Mouse (Mus musculus) yolk sac, embryonic 10.5 days (tissue): ENCODE results near the gene Slfn4.
"Not testable (repeated sequence)": the region's sequence is repeated elsewhere in the genome, so short reads cannot be mapped to it uniquely, and the experiment has no call there.

Experiments
- DNase-seq: peaks from one replicate; pipeline ENCODE4 v3.0.0-alpha.2; 2017; ENCODE audit warnings: low spot score

Slfn4 gene

DNA sequence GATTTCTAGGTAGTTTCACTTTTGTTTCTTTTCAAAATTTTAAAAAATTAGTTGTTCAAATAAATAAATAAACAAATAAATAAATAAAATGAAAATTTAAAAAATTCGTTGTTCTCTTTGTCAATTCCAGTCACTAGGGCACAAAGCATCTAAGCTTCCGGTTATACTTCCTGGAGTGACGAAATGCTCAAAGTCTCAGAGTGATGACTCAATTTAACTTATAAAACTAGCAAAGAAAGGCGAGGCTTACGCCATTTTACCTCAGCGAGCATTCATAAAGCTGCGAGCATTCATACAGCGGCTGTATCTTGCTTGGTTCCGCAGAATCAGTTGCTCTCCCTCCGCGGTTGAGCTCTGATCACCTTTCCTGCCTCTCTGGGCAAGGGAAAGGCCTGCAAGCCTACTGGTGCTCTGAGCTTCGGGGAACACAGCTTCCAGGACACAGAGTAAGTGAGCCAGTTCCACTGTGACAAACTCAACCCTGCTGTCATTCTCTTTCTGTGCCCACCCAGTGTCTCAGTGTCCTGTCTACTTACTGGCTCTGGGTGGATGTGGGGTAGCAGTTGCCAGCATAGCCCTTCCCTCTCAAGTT is at the start of gene Slfn4:
Gene Slfn4 (plus strand): TSS at position 239 of the 592 bp plus-strand sequence.
- no peak for DNase-seq

DNA sequence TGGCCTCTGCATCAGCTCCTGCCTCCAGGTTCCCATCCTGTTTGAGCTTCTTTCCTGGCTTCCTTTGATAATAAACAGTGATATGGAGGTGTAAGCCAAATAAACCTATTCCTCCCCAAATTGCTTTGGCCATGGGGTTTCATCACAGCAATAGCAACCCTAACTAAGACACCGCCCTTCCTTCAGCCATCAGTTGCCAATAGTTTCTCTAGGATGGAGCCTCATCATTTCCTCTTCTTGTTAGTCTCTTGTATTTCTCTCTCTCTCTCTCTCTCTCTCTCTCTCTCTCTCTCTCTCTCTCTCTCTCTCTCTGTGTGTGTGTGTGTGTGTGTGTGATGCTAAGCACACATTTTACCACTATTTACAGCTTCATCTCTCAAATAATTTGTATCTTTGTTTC is 49.4 kb upstream of the Slfn4 start:
- DNase-seq, result not testable (repeated sequence)

DNA sequence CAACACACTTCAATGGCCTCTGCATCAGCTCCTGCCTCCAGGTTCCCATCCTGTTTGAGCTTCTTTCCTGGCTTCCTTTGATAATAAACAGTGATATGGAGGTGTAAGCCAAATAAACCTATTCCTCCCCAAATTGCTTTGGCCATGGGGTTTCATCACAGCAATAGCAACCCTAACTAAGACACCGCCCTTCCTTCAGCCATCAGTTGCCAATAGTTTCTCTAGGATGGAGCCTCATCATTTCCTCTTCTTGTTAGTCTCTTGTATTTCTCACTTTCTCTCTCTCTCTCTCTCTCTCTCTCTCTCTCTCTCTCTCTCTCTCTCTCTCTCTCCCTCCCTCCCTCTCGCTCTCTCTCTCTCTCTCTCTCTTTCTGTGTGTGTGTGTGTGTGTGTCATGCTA is 37.7 kb upstream of the Slfn4 start:
- not testable (repeated sequence) for DNase-seq

DNA sequence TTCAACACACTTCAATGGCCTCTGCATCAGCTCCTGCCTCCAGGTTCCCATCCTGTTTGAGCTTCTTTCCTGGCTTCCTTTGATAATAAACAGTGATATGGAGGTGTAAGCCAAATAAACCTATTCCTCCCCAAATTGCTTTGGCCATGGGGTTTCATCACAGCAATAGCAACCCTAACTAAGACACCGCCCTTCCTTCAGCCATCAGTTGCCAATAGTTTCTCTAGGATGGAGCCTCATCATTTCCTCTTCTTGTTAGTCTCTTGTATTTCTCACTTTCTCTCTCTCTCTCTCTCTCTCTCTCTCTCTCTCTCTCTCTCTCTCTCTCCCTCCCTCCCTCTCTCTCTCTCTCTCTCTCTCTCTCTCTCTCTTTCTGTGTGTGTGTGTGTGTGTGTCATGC is 26.0 kb upstream of the Slfn4 start:
- not testable (repeated sequence) for DNase-seq

DNA sequence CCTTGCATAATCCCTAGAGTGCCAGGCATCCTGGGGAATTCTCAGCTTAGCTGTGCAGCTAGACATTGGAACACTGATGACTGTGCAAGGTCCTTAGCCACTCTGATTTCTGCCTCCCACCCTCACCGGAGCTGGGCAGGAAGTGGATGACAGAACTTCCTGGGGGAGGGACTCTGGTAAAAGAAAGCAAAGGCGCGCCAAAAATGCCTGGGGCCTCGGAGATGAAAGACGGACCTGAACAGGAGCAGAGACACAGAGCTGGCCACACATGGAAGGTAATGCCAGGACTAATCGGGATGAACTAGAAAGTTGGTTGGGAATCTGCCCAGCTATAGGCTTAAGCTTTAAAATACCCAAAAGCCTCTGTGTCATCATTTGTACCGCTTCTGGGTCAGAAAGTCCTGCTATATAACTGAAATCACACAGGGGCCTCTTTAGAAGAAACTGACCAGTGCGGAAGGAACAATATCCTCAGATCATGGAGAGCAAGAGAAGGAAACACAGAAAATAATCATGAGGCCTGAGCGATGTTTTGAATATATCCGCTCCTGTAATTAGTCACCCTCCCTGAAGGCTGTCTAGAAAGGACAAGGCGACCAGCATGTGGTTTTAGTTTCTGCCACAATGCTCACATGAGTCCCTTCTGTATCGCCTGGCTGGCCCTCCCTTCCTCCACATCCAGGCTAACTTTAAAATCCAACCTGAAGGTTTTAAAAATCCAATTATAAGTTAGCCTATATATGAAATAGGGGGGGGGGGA is 16.3 kb downstream of the Slfn4 start, which contains the start of gene Slfn3:
Gene Slfn3 (plus strand): TSS at position 197 of the 760 bp plus-strand sequence.
- no peak for DNase-seq

DNA sequence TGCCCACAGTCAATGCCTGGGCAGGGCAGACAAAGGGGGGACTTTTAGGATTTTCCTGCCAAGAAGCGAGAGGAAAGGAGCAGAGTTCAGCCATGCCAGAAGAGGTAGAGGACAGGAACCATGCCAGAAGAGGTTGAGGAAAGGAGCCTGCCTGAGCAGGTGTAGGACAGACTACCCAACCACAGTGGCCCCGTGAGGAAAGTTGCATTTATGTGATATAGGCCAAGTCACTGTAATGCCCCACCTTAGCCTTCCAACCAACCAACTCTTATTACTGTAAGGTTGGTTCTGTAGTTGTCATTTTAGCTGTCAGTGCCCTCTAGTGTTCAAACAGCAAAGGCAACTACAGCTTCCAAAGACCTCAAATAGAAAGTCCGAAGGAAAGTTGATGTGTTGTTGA is 17.0 kb downstream of the Slfn4 start:
- no peak for DNase-seq

DNA sequence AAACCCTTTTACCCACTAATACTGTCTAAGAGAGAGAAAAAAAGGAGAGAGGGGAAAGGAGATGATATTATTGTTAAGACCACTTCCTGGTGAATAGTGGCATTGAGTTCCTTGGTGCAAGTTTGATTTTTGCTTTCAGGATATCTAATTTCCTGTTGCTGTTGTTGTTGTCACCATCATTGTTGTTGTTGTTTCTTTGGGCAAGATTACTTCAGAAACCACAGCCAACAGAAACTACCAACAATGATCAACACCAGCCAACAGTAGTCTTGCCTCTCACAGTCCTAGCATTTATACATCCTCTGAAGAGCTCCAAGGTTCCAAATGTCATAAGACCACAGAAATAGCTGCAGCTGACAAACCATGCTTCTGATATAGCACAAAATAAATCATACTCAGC is 30.0 kb downstream of the Slfn4 start:
- DNase-seq, result no peak

DNA sequence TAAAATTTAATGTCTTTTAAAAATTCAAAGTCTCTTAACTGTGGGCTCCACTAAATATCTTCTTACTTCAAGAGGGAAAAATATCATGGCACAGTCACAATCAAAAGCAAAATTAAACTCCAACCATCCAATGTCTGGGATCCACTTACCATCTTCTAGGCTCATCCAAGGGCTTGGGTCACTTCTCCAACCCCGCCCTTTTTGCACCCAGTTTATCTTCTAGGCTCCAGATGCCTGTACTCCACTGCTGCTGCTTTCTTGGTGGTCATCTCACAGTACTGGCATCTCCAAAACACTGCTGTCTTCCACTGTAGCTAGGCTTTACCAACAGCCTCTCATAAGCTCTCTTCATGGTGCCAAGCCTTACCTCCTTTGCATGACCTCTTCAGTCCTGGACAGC is 41.1 kb downstream of the Slfn4 start:
- DNase-seq, result no peak

DNA sequence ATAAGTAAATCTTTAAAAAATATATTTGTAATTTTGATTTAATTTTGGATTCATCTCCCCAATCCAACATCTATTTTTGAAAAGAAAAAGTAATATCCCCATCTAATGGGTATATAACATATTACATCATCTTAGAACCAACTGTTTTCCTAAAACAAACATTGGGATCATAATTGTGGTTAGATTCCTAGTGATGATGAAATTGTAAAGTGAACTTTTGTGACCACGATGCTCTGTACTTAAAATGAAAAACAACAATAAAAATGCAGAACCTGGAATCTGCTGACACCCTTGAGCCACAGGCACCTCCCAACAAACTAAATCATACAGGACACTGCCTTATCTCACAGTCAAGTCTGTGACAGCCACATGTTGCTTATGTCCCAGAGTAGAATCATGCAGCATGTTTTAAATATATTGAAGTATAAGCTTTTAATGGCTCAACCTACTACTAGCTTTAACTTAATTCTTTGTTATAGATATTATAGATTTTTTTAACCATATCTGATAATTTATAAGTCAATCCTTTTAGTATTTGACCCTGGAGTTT is 46.4 kb downstream of the Slfn4 start:
- no peak for DNase-seq

DNA sequence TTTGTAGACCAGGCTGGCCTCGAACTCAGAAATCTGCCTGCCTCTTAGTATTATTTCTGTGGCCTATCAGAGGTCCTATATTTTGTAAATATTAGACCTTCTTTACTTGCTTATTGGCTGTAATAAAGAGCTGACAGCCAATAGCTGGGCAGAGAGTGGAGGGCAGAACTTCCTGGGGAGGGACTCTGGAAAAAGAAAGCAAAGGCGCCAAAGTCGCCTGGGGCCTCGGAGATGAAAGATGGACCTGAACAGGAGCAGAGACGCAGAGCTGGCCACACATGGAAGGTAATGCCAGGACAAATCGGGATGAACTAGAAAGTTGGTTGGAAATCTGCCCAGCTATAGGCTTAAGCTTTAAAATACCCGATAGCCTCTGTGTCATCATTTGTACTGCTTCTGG is 48.4 kb downstream of the Slfn4 start:
- peak; percentile 18 for DNase-seq

DNA sequence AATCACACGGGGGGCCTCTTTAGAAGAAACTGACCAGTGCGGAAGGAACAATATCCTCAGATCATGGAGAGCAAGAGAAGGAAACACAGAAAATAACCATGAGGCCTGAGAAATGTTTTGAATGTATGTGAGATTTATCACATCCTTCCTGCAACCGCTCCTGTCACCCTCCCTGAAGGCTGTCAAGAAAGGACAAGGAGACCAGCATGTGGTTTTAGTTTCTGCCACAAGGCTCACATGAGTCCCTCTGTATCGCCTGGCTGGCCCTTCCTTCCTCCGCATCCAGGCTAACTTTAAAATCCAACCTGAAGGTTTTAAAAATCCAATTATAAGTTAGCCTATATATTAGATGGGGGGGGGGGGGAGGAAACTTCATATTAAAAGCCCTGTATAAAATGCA is 48.8 kb downstream of the Slfn4 start:
- peak; percentile 15 for DNase-seq

DNA sequence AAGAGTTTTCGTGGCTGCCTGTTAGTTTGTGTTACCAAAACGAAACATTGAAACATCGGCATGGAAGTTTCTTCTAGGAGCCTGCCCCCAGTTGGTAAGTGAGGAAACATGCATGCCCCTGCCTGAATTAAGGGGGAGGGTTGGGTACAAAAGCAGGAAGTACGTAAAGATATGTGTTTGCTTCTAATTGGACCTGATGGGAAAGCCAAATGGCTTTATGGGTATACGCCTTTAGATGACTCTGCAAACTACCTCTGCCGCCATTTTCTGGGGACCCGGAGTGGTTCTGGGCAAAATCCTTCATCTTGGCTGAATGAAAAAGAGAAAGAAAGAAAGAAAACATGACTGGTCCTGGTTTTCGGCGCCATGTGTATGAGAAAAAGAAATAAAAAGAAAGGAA is 49.2 kb downstream of the Slfn4 start:
- DNase-seq, result peak; percentile 33

DNA sequence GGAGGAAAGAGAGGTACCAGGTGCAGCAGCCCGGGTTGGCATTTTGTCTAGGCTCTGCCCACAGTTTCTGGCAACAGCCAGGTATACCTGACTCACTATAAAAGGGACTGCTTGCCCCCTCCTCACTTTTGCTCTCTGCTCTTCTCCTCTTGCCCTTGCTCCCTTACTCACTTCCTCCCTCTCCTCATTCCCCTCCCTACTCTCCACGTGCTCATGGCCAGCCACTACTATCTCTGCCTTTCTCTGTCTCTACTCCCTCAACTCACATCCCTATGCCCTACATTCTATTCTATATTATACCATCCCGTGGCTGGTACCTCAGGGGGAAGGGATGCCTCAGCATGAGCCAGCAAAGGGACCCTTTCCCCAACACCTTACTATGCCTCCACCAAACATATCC is 49.8 kb downstream of the Slfn4 start:
- no peak for DNase-seq

DNA sequence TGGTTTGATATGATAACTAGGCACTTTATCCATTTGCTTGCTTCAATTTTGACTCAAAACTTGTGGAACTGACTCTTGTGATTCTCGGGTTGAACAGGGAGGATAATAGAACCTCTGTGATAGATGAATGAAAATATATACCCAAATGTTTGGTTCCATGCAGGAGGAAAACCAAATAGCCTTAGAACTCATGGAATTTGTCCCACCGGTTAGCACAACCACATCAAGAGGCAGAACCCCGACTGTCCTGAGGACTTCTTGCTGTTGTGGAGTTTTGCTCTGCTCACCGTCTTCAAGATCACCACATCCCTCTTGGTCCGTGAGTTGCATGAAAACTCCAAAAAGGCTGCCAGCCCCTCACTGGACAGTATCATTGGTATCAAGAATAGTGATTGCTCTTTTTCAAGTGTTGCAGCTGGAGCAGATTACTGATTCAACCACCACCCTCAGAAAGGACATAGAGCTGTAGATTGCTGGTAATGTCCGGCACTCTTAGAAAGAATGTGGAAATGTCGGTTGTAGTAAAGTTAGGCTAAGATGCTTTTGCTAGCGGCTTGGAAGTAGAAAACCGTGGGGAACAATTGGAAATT is 50.5 kb downstream of the Slfn4 start:
- DNase-seq, result no peak

DNA sequence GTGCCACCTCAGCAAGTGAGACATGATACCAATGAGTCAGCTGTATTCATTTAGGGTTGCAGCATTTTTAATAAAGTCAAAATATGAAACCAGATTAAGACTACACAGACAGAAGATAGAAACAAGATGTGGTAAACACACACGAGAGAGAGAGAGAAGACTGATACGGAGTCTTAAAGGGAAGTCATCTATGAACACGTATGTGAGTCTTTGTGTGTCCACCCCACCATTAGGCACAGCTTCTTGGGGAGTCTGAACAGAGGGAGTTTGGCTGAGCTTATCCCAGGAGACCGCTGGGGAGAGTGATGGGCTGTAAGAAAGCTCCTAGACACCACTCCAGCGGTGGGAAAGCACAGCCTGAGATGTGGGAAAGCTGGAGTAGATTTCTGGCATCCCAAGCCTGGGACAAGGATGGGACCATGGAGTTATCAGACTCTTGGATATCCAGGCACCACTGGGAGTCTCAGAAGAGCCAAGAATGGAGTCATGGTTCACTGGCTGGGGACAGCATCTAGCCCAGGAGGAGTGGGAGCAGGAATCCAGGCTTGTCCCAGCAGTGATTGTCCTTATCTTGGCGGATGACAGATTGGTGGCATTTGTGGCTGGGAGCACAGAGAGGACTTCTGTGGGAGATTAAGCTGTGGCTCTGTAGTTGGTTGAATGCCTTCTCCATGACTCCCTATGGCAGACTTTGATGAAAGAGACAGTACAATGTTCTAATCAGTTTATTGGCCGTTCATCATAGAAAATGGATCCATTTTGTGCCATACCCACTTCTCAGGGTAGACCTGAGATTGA is 53.1 kb downstream of the Slfn4 start:
- DNase-seq, result no peak

DNA sequence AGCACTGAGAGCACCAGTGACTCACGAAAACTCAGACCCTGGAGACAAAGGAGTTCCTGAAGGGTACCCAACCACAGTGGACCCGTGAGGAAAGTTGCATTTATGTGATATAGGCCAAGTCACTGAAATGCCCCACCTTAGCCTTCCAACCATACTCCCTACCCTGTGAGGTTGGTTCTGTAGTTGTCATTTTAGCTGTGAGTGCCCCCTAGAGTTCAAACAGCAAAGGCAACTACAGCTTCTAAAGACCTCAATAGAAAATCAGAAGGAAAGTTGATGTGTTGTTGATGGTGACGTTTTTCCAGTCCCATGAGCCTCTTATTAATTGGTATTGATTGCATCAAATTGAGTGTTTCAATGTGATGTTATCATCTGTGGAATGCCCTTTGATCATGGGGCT is 56.0 kb downstream of the Slfn4 start:
- DNase-seq, result no peak

DNA sequence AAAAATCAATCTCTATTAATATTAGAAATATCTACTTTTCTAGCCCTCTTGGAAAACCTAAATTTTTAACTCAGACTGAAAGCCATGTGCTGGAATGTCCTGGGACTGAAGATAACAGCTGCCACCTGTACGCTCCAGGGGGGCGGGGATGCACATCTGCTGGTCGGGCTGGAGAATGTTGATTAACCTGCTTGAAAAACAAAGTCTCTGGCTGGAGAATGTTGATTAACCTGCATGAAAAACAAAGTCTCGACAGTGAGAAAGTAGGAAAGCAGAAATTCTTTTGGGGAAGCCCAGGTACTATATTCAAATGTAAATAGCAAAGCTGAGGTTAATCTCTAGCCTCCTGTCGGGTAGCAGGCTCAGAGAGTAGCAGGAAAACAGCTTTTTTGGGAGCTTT is 58.6 kb downstream of the Slfn4 start:
- peak; percentile 30 for DNase-seq

DNA sequence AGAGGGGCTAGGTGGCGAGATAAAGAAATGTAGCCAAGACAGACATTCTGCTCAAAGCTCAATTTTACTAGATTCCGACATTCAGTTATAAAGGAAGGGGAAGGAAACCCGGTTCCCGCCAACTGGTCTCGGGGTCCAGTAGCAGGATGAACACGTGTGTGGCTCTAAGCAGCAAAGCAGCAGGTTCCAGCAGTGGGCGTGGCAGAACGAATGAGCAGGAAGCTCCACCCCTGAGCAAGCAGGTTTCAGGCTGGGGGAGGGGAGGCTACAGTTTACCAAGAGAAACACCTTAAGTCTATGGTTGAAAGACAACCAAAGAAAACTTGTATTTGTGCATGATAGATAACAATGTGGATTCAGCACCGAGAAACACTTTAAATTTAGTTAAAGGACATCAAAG is 62.4 kb downstream of the Slfn4 start:
- DNase-seq, result not testable (repeated sequence)

DNA sequence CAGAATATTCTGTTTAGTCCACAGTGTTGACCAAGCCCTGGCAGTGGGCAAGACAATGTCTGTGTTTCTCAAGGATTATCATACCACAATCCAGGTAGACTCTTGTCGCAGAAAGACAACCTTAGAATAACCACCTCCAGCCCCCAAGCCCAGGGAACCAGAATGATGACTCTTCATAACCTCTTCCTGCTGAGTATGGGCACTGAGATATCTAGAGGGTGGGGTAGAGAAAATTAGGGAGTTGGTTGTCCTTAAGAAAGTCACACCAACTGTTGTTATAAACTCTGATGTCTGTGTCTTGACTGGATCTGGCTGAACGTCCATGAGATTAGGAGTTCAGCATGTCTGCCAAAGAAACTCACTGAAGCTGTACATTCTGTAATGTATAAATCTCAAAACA is 63.4 kb downstream of the Slfn4 start:
- DNase-seq, result no peak

DNA sequence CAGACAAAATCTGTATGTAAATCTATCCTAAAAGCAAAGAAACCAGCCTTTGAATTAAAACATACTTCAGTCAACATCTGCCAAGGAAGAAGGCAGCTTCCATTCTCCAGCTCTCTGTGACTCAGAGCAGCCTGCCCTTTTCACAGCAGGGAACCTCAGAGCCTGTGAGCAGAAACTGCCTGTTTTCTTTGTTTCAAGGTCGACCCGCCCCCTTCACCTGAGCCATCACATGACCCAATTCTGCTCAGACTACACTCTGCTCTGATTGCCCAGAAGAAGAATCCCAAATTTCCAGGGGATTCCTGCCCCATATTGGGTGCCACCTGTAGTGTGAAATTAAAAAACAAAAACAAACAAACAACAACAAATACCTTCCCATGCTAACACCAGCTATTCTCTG is 64.8 kb downstream of the Slfn4 start:
- DNase-seq, result no peak
